Mouse (Mus musculus) spleen, adult 2 months (tissue): Measurements from ENCODE around the gene Acnat1.

ENCODE experiments used
- CTCF ChIP-seq: fragments of 200-500 bp; IDR thresholded peaks from 2 replicates; pipeline ENCODE4 v1.5.1; 2011; ENCODE audit warnings: mild to moderate bottlenecking, inconsistent platforms; ENCODE audit not compliant: insufficient read depth, insufficient read length, insufficient replicate concordance; ENCODE audit errors: extremely low read depth
- POLR2A ChIP-seq: fragments of 200-500 bp; IDR thresholded peaks from 2 replicates; pipeline ENCODE4 v1.6.1; 2011; ENCODE audit warnings: low read depth, low read length, inconsistent platforms

DNA sequence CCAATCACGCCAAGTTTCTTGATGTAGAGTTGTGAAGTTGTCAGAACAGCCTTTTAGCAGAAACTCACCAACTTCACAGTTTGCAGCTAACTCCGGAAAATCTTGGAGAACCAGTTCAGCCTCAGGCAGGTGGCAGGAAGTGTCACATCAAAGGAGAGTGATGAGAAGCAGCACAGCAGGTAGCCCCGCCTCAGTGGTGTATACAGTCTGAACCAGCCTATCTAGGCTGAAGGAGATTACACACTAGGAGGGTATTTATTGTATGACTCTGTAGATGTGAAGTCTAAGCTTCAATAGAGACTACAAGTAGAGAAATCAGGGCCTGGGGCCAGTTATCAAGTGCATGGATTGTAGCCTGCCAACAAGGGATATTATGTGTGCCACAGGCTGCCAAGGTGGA, 7.2 kb upstream of the Acnat1 start:
- TF ChIP-seq POLR2A (no peak), CTCF (no peak)
